Mouse (Mus musculus): Measurements from ENCODE around the gene Saxo2. TPM values are rescaled to one million over a fixed set of nuclear protein-coding genes. Genes with fewer than 3 reads are reported as not detected.

The Saxo2 gene
- 6.0 and 7.0 TPM in 2 replicates for polyA plus RNA-seq (2014; fragmentation: Nextera tagmentation; extraction: Ambion mirVana)

DNA sequence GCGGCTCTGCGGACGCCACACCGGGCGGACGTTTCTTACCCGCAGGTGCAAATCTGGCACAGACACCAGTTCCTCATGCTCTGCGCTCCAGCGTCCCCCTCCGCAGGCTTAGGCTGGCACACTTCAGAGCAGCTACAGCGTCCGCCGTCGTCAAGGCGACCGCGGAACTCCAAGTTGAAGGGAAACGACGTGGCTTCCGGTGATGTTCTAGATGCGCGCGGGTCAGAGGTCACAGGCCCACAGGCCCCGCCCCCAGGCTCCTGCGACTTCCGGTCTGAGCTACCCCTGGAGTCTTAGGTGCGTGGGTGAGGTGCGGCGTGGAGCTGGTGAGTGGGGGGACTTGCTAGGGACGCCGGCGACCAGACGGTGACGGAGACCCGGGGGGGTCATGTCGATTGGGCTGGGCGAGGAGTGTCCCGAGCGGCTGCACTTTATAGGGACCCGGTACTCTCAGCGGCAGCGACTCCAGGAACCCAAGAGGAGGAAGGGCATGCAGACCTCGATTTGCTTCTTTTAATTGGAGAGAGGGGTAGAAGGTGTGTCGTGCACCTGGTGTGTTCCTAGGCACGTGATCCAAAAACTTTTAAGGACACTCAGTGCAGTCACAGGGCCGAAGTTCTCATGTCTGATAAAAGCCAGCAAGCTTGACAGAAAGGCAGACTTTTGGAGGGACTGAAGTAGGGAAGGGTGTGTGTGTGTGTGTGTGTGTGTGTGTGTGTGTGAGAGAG lies at the start of gene Saxo2, which contains the start of gene Efl1:
Saxo2 (minus strand) TSS at position 176 of the 728 bp plus-strand sequence.
Efl1 (plus strand) TSS at position 262 of the 728 bp plus-strand sequence.
- Histone ChIP-seq H3K4me3 (ENCODE audit: low read depth, low read length) (peak within 1 kb of the TSS; percentile 79), H3K27ac (replicated peaks; ENCODE audit: low read depth, low read length) (no peak within 1 kb of the TSS)
- under 1% methylated on average over 46 of the region's 46 CpGs for WGBS

DNA sequence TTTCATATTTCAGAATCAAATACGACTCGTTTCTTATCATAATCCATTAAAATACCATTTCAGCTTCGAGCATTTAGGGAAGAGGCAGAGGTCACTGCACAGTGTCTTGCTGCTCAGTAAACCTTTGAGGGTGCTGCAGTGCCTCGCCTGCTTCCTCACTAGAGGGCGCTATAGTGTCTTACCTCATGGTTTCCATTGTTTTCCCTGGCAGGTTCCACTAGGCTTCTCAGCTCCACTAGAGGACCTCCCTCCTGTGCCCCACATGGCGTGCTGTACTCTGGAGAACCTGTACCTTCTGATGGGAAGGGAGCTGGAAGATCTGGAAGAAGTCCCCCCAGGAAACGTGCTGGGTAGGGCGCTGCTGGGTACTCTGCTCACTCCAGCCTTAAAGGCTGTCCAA lies 49.3 kb upstream of the Saxo2 start:
- Histone ChIP-seq H3K4me3 (ENCODE audit: low read depth, low read length) (no peak overlapping the region), H3K9ac (replicated peaks; ENCODE audit: low read length) (no peak overlapping the region), H3K27ac (replicated peaks; ENCODE audit: low read depth, low read length) (no peak overlapping the region), H3K4me1 (ENCODE audit: control insufficient read depth, insufficient read depth, low read length) (no peaks in the 10 kb centered on the region), H3K36me3 (replicated peaks; ENCODE audit: control insufficient read depth, insufficient read depth, low read depth, low read length) (no peaks in the 10 kb centered on the region; the same call in 1 of the 2 replicates), H3K4me2 (ENCODE audit: low read depth, low read length) (no peak overlapping the region), H3K27me3 (ENCODE audit: control insufficient read depth, insufficient read depth, low read length) (no peaks in the 10 kb centered on the region), H3K9me3 (replicated peaks; ENCODE audit: control insufficient read depth, low read length) (no peaks in the 10 kb centered on the region)
- ATAC-seq (replicated peaks; ENCODE audit: insufficient number of reproducible peaks, low FRiP score, low TSS enrichment, low read depth) (no peak), DNase-seq (ENCODE audit: low spot score) (no peak)
- WGBS, result 77% methylated on average over 8 of the region's 8 CpGs

More for the DNA sequence above, at the start of gene Saxo2, which contains the start of gene Efl1:
- no peaks in the 10 kb centered on the region for H3K36me3 ChIP-seq (replicated peaks; ENCODE audit: control insufficient read depth, insufficient read depth, low read depth, low read length)
- H3K4me2 ChIP-seq (ENCODE audit: low read depth, low read length), result peak within 1 kb of the TSS; percentile 65
- ATAC-seq (replicated peaks; ENCODE audit: insufficient number of reproducible peaks, low FRiP score, low TSS enrichment, low read depth) (peak; percentile 99), DNase-seq (ENCODE audit: low spot score) (peak; percentile 95)
- H3K4me1 ChIP-seq (ENCODE audit: control insufficient read depth, insufficient read depth, low read length), result no peaks in the 10 kb centered on the region; the same call in 1 of the 2 replicates
- no peaks in the 10 kb centered on the region for H3K27me3 ChIP-seq (ENCODE audit: control insufficient read depth, insufficient read depth, low read length)
- H3K9ac ChIP-seq (replicated peaks; ENCODE audit: low read length), result peak within 1 kb of the TSS; percentile 71
- no peaks in the 10 kb centered on the region for H3K9me3 ChIP-seq (replicated peaks; ENCODE audit: control insufficient read depth, low read length)

DNA sequence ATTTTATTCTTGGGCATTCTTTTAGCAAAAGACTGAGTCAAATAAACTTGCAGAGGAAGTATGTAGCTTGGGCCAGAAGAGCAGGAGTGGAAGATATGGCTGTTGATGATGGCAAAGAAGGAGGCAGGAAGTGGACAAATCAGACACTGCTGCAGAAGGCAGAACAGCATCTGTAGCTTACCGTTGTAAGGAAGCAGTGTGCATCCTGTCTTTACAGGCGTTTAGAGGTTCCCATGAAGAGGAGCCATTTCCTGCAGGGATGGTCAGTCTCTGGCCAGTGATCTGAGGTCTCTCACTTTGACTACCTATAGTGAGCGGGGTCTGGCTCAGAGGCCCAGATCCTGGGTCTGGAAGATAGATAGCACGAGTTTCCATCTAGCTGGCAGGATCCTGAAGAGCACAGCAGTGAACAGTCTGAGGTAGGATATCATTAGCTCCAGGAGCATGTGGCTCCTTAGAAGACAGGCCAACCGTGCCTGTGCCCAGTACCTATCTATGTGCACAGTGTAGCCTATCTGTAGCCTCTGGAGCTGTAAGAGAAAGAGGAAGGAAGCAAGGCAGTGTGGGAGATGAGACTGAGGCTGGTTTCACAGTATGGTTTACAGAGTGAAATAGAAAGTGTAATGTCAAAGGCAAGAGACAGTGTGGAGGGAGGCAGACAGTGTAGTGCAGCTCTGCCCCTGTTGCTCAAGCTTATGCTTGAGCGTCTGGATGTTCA lies 42.9 kb upstream of the Saxo2 start:
- 79% methylated on average over 6 of the region's 6 CpGs for WGBS
- Histone ChIP-seq H3K4me3 (ENCODE audit: low read depth, low read length) (no peak overlapping the region), H3K27ac (replicated peaks; ENCODE audit: low read depth, low read length) (no peak overlapping the region), H3K4me1 (ENCODE audit: control insufficient read depth, insufficient read depth, low read length) (no peaks in the 10 kb centered on the region), H3K4me2 (ENCODE audit: low read depth, low read length) (no peak overlapping the region), H3K9me3 (replicated peaks; ENCODE audit: control insufficient read depth, low read length) (no peaks in the 10 kb centered on the region), H3K36me3 (replicated peaks; ENCODE audit: control insufficient read depth, insufficient read depth, low read depth, low read length) (no peaks in the 10 kb centered on the region; the same call in 1 of the 2 replicates), H3K9ac (replicated peaks; ENCODE audit: low read length) (no peak overlapping the region), H3K27me3 (ENCODE audit: control insufficient read depth, insufficient read depth, low read length) (no peaks in the 10 kb centered on the region)
- DNase-seq (ENCODE audit: low spot score), result no peak
- no peak for ATAC-seq (replicated peaks; ENCODE audit: insufficient number of reproducible peaks, low FRiP score, low TSS enrichment, low read depth)

DNA sequence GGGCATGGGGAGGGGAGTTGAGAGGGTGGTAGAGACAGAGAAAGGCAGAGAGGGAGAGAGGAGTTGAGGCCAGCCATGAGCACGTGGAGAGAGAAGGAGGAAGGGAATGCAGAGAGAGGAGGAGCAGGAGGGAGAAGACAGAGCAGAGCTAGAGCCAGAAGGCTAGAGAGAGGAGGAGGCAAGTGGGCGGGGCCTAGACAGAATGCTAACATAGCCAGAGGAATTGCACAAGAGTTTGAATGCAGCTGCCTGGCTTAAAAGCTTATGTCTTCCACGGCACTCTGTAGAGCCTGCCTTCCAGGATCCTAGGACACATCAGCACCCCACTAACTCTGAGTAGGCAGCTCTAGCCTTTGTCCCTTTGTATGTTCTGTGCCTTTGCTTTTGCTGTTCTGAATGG lies 40.4 kb upstream of the Saxo2 start:
- Histone ChIP-seq H3K36me3 (replicated peaks; ENCODE audit: control insufficient read depth, insufficient read depth, low read depth, low read length) (no peaks in the 10 kb centered on the region; the same call in 1 of the 2 replicates), H3K4me2 (ENCODE audit: low read depth, low read length) (no peak overlapping the region), H3K4me1 (ENCODE audit: control insufficient read depth, insufficient read depth, low read length) (no peaks in the 10 kb centered on the region), H3K4me3 (ENCODE audit: low read depth, low read length) (no peak overlapping the region), H3K27ac (replicated peaks; ENCODE audit: low read depth, low read length) (no peak overlapping the region), H3K9ac (replicated peaks; ENCODE audit: low read length) (no peak overlapping the region), H3K9me3 (replicated peaks; ENCODE audit: control insufficient read depth, low read length) (no peaks in the 10 kb centered on the region), H3K27me3 (ENCODE audit: control insufficient read depth, insufficient read depth, low read length) (no peaks in the 10 kb centered on the region)
- DNase-seq (ENCODE audit: low spot score) (peak; percentile 28), ATAC-seq (replicated peaks; ENCODE audit: insufficient number of reproducible peaks, low FRiP score, low TSS enrichment, low read depth) (no peak)
- WGBS, result 52% methylated on average over 3 of the region's 3 CpGs

DNA sequence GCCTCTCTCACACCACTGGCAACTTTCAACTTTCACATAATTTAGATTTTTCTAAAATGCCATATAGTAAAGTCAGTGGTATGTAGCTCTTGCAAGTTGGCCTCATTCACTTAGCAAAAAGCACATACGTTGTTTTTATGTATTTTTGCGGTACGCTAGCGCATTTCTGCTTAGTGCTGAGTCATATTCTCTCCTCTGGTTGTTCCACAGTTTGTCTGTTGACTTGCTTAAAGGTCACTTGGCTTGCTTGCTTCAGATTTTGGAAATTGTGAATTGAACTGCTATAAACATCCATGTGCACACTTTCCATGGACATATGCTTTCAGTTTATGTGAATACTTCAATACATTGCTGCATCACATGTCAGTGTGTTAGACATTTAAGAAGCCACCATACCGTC lies 31.6 kb upstream of the Saxo2 start:
- no peaks in the 10 kb centered on the region; the same call in 1 of the 2 replicates for H3K36me3 ChIP-seq (replicated peaks; ENCODE audit: control insufficient read depth, insufficient read depth, low read depth, low read length)
- no peak overlapping the region for H3K27ac ChIP-seq (replicated peaks; ENCODE audit: low read depth, low read length)
- no peaks in the 10 kb centered on the region for H3K9me3 ChIP-seq (replicated peaks; ENCODE audit: control insufficient read depth, low read length)
- H3K9ac ChIP-seq (replicated peaks; ENCODE audit: low read length), result no peak overlapping the region
- WGBS, result 92% methylated on average over 5 of the region's 5 CpGs
- H3K4me2 ChIP-seq (ENCODE audit: low read depth, low read length), result no peak overlapping the region
- no peak for DNase-seq (ENCODE audit: low spot score)
- H3K4me3 ChIP-seq (ENCODE audit: low read depth, low read length), result no peak overlapping the region
- H3K4me1 ChIP-seq (ENCODE audit: control insufficient read depth, insufficient read depth, low read length), result no peaks in the 10 kb centered on the region
- ATAC-seq (replicated peaks; ENCODE audit: insufficient number of reproducible peaks, low FRiP score, low TSS enrichment, low read depth), result no peak
- H3K27me3 ChIP-seq (ENCODE audit: control insufficient read depth, insufficient read depth, low read length), result no peaks in the 10 kb centered on the region

DNA sequence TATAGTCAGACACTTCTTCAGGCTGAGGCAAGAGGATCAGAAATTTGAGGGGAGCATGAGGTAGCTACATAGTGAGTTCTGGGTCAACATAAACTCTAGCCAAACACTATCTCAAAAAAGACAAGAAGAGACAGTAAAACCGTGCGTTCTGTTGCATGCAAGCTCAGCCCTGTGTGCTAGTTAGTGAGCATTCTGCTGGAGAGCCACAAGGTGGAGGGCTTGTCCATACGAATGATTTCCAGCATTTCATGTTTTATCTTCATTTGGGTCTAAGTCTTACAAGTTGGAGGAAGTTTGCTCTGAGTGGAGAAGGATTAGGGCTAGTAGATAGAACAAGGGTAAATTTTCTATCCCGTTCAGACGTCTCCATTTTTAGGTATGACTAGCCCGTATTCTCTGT lies 28.5 kb upstream of the Saxo2 start:
- H3K27ac ChIP-seq (replicated peaks; ENCODE audit: low read depth, low read length), result no peak overlapping the region
- no peak overlapping the region for H3K4me3 ChIP-seq (ENCODE audit: low read depth, low read length)
- no peaks in the 10 kb centered on the region; the same call in 1 of the 2 replicates for H3K36me3 ChIP-seq (replicated peaks; ENCODE audit: control insufficient read depth, insufficient read depth, low read depth, low read length)
- H3K27me3 ChIP-seq (ENCODE audit: control insufficient read depth, insufficient read depth, low read length), result no peaks in the 10 kb centered on the region
- ATAC-seq (replicated peaks; ENCODE audit: insufficient number of reproducible peaks, low FRiP score, low TSS enrichment, low read depth) (no peak), DNase-seq (ENCODE audit: low spot score) (peak; percentile 40)
- H3K9ac ChIP-seq (replicated peaks; ENCODE audit: low read length), result no peak overlapping the region
- no peaks in the 10 kb centered on the region for H3K9me3 ChIP-seq (replicated peaks; ENCODE audit: control insufficient read depth, low read length)
- no peak overlapping the region for H3K4me2 ChIP-seq (ENCODE audit: low read depth, low read length)
- H3K4me1 ChIP-seq (ENCODE audit: control insufficient read depth, insufficient read depth, low read length), result no peaks in the 10 kb centered on the region
- 87% methylated on average over 6 of the region's 6 CpGs for WGBS

DNA sequence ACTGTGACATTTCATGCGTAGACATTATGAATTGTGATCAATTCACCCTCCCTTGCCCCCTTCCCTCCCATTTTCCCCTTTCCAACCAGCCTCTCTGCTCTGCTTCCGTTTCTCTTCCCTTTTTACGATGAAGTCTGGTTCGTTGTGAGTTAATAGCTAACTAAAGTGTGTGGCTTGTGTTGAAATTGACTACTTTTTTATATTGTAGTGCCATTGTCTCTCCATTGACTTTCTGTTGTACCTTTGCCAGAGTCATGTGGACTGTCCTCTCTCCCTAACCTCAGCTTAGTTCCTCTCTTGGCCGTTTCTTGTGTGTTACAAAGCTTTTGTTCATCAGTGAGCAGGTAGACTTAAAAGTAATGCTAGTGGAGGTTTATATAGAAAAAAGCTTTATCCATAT lies 27.7 kb upstream of the Saxo2 start:
- no peaks in the 10 kb centered on the region for H3K9me3 ChIP-seq (replicated peaks; ENCODE audit: control insufficient read depth, low read length)
- H3K27ac ChIP-seq (replicated peaks; ENCODE audit: low read depth, low read length), result no peak overlapping the region
- DNase-seq (ENCODE audit: low spot score) (no peak), ATAC-seq (replicated peaks; ENCODE audit: insufficient number of reproducible peaks, low FRiP score, low TSS enrichment, low read depth) (no peak)
- no peaks in the 10 kb centered on the region for H3K4me1 ChIP-seq (ENCODE audit: control insufficient read depth, insufficient read depth, low read length)
- H3K9ac ChIP-seq (replicated peaks; ENCODE audit: low read length), result no peak overlapping the region
- no peaks in the 10 kb centered on the region for H3K27me3 ChIP-seq (ENCODE audit: control insufficient read depth, insufficient read depth, low read length)
- no peaks in the 10 kb centered on the region; the same call in 1 of the 2 replicates for H3K36me3 ChIP-seq (replicated peaks; ENCODE audit: control insufficient read depth, insufficient read depth, low read depth, low read length)
- H3K4me3 ChIP-seq (ENCODE audit: low read depth, low read length), result no peak overlapping the region
- no peak overlapping the region for H3K4me2 ChIP-seq (ENCODE audit: low read depth, low read length)
- 91% methylated on average over 5 of the region's 5 CpGs for WGBS

DNA sequence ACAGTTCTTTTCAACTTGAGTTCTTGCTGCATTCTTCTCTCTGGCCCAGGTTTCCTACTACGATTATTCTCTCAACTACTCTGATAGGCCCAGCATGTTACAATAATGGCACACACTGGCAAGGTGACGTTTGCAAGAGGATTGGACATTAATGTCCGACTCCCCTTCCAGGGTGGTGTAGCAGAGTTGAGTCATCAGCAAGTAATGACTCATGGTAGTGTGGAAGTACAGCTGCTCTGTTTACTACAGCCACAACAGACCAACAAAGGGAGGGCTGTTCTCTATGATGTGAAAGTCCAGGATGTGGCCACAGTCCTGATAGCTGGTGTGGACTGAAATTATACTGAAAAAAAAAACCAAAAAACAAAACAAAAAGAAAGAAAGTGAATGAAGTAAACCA lies 16.3 kb upstream of the Saxo2 start:
- no peak for ATAC-seq (replicated peaks; ENCODE audit: insufficient number of reproducible peaks, low FRiP score, low TSS enrichment, low read depth)
- 88% methylated on average over 3 of the region's 3 CpGs for WGBS
- peaks cover 6% of the 10 kb centered on the region for H3K36me3 ChIP-seq (replicated peaks; ENCODE audit: control insufficient read depth, insufficient read depth, low read depth, low read length)
- H3K4me3 ChIP-seq (ENCODE audit: low read depth, low read length), result no peak overlapping the region
- no peak overlapping the region for H3K27ac ChIP-seq (replicated peaks; ENCODE audit: low read depth, low read length)
- H3K4me1 ChIP-seq (ENCODE audit: control insufficient read depth, insufficient read depth, low read length), result no peaks in the 10 kb centered on the region
- no peak overlapping the region for H3K9ac ChIP-seq (replicated peaks; ENCODE audit: low read length)
- H3K27me3 ChIP-seq (ENCODE audit: control insufficient read depth, insufficient read depth, low read length), result no peaks in the 10 kb centered on the region
- no peak for DNase-seq (ENCODE audit: low spot score)
- H3K4me2 ChIP-seq (ENCODE audit: low read depth, low read length), result no peak overlapping the region
- H3K9me3 ChIP-seq (replicated peaks; ENCODE audit: control insufficient read depth, low read length), result no peaks in the 10 kb centered on the region

Data from embryonic facial prominence, embryonic 11.5 days (tissue).